Mouse (Mus musculus) gastrocnemius, adult 8-10 months (tissue): Measurements from ENCODE around the gene Arhgef26. TPM values are rescaled to one million over a fixed set of nuclear protein-coding genes. Genes with fewer than 3 reads are reported as not detected.
A peak's percentile ranks its signal among the peaks of the same experiment; 100 is the strongest.

Experiments used
- DNase-seq, 2 experiments: peaks; one replicate each; pipeline ENCODE4 v3.0.0; 2022; ENCODE audit warnings: low spot score in 2 of 2
- total RNA-seq, 4 experiments: library from RNA; stranded (reverse); gene quantifications; 2 replicates each; pipeline ENCODE4 v1.2.4; 2022

Gene Arhgef26
- total RNA-seq, 4 experiments from 2014 or later: 0.27 to 1.1 (median 0.65) TPM

DNA sequence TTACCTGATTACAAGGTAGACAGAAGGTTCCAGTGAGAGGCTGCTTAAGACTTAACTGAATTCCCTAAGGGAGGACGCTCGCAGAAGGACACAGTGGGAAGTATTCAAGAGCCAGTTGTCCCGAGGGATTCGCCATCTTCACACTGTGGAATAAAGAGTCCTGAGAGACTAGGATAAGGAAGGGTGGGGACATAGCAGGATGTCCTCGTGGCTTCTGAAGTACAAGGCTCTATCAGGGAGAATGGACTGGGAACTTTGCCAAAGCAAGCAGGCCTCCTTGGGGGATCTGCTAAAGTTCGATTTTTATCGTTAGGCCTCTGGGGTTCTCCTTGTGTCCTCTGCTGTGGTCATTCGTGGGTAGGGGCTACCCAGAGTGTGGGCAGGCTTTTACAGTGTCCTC lies 109.0 kb downstream of the Arhgef26 start:
- no peak for DNase-seq

DNA sequence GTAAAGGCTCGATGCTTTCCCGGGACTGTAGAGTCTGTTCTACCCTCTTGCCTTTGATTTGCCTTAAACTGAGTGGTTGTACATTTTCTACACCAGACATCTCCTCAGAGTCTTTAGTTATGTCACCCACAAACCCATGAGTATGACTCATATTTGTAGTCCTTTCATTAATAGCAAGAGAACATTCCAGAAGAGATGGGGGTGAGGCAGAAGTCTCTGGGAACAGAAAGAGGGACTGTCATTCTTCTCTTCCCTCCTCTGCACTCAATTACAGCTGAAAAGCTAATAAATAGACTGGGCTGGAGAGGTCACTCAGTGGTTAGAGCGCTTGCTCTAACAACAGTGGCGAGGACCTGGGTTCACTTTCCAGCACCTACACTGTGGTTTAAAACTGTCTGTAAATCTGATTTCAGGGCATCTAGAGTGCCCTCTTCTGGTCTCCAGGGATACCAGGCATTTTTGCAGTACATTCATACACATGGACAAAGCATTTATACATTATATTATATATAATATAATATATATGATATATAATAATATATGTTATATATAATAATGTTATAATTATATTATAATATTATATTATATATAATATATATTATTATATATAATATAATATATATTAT lies 111.8 kb downstream of the Arhgef26 start:
- DNase-seq: no peak

DNA sequence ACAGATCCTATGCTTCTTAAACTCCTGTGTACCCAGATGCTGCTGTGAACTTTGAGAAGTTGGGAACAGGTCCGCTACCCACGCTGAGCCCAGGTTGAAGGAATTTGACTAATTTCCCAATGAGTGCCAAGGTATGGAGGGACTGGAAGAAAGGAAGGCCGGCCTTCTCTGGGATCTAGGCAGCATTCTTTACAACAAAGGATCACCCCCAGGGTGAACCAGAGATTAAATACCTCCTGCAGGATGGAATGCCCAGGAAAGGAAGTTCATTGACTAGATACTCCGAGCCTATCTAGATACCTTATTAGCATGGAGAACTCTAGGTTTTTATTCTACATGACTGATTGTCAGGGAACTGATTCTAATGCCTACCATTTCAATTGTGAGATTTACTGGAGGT lies 114.8 kb downstream of the Arhgef26 start:
- no peak for DNase-seq

DNA sequence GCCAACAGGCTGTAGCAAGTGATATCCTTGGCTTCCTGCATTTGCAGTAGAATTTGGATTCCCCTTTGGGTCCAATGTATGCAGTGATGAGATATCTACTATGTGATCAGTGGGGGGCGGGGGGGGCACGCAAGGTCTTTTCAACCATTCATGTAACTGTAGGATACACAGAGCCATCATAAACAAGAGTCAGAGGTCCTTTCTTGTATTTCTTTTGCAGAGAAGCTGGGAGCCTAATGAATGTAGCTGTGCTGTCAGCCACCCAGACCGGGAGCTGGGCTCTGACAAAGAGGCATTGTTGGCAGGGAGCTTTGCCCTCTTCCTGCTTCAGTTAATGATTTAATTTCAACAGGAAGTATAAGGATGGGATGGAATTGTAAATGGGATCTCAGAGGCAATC lies 116.0 kb downstream of the Arhgef26 start:
- no peak for DNase-seq

DNA sequence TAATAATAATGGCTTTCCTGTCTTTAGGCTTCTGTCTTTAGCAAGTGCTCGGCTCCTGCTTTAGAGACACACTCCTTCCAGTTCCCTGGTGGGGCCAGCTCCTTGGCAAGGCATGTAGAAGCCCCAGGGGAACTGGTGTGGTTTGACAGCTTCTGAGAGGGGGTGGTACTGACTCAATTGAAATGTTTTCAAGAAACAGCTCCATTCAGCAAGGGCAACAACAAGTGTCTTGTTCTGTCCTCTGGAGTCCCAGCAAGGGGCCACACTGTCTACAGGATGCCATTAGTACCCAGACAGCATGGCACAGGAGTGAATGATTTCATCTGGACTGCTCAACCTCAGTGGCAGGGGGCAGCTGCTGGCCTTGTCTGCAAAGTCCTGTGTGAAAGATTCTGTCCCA lies 117.7 kb downstream of the Arhgef26 start:
- no peak for DNase-seq

DNA sequence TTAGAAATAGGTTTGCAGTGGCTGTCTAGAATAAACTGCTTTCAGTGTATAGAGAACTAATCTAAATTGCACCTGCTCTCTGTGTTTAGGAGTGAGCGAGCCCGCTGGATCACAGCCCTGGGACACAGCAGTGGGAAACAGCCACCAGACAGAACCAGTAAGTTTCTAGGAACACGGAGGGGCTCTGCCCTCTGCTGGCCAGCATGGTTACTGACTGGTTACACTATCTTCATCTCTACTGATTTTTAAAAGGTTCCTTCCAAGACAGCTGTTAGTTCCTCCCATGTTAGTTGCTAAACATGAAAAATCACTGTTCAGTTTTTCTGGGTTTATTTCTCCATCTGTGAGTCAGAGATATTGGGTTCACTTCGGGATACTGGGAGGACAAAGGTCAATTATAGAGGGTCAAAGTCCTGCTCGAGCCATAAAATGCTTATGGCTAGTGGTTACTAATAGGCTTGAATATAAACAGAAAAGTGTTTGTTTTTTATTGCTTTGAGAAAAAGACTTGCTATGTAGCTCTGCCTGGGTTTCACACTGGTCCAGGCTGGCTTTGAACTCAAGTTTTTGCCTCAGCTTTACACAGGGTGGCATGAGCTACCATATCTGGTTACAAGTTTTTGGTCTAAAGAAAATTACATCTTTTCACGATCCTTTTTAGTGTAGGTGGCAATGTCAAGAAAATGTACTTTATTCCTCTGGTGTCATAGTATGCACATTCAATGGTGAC lies 120.3 kb downstream of the Arhgef26 start:
- DNase-seq: peak; percentile 19 to 36

DNA sequence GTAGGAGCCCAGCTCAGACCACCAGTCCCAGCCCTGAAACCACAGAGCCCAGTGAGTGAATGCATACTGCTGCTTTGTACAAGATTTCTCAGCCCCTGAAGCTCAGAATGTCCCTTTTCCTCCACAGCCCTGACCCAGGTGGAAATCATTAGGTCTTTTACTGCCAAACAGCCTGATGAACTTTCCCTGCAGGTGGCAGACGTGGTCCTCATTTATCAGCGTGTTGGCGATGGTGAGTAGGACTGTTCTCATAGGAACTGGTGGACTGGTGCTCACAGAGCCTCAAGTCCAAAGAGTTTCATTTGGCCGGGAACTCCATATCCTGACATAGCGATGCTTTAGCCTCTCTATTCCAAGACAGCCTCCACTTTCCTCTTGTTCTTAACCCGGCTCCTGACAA lies 121.3 kb downstream of the Arhgef26 start:
- no peak for DNase-seq

DNA sequence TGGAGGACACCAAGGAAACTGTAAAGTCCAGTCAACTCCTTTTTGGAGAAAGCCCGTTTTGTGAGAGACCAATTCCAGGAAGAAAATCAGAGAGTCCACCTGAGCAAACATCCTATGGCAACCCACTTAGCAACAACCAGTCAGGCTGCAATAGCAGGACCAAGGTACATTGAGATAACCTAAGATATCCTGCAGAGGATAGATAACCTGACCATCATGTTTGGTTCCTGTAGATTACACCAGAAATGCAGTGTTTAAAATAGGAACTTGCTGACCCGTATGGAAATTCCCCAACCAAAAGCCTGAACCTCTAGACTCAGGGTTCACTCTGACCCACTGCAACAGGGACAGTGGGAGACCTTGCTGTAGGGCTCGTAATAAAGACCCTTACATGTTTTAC lies 126.1 kb downstream of the Arhgef26 start:
- no peak for DNase-seq

DNA sequence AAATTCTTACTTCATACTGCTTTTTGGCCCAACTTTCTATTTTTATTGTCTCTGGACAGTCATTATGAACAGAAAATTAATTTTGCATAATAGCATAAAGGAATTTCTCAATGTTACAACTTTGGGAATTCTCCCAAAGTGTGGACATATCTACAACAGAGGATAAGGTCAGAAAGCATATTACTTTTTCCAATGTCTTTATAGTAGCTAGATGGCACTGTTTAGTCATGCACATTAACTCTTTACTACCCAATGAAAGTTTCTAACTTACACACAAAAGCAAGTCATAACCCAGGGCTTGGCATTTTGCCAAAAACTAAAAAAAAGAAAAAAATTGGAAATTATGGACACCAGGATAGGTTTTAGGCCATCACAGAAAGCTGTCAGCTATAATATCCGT lies 132.0 kb downstream of the Arhgef26 start:
- no peak for DNase-seq

DNA sequence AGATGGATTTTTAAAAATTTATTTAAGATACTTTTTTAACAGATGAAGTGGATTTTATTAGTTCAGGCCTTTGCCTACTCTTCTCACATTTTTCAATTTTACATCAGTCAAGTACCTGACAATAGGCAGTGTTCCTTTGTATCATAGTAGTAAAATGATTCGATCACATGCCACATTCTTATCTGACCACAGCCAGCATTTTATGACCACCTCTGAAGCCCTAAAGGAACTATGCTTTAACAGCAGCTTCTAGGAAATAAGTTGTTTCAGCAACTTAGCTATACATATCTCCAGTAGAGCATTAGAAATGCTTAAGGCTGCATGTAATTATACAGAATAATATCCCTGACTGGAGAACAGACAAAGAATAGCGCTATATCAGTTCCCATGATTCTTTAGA lies 146.2 kb downstream of the Arhgef26 start:
- no peak for DNase-seq

DNA sequence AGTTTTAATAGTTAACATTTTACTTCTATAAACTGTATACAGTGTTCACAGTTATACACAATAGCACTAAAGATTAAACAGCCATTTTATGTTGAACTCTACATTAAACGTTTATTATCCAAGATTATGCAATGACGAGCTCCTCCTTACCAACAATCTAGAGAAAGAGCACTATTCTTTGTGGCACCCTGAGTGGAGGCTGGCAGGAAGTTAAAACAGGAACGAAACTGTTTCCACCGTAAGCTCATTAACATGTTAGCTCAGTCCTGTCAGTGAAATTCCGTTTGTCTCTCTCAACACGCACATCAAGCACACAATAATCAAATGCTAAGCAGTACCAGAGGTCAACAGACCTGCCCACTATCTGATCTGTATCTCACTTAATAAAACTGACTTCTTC lies 154.4 kb downstream of the Arhgef26 start:
- no peak for DNase-seq

DNA sequence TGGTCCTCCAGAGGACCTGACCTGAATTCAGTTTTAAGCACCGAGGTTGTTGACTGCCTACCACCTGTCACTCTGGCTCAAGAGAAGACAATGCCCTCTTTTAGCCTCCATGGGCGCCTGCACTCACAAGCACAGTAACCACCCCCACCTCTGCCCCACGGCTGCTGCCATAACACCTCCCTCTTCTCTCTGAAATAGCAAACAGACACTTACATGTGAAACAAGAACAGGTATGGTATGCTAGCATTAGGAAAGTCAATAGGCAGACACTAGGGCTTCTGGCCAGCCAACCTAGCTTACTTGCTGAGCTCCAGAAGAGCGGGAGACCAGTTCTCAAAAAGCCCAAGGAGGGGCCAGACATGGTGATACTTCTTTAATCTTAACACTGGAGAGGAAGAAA lies 161.2 kb downstream of the Arhgef26 start:
- DNase-seq: no peak

DNA sequence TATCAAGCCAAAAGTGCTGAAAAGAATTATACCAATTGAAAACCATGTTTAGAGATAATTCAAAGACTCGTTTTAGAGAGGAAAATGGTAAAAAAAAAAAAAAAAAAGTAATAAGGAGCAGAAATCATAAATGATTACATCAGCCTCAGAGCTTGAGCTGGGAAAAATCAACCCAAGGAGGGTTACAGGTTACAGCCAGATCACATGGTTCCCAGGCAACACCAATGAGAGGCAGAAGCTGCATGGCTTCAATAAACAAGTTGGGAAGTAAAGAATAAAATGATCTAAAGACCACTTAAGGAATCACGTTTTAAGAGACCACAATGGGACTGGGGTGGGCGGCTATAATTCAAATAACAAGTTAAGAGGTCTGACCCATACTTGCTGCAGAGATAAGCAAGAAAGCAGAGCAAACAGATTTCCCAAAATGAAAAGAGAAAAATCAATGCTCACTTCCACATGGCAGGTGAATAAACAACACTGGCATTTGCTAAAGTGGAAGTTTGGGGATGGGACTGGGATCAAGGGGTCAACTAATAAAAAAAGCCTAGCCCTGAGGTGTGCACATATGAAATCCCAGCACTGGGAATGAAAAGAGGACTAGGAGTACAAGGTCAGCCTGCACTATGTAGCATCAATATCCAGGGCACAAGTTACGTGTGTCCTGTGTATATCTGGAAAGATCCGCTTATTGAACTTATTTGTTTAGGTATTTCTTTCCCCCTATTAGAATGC lies 167.2 kb downstream of the Arhgef26 start:
- no peak for DNase-seq

DNA sequence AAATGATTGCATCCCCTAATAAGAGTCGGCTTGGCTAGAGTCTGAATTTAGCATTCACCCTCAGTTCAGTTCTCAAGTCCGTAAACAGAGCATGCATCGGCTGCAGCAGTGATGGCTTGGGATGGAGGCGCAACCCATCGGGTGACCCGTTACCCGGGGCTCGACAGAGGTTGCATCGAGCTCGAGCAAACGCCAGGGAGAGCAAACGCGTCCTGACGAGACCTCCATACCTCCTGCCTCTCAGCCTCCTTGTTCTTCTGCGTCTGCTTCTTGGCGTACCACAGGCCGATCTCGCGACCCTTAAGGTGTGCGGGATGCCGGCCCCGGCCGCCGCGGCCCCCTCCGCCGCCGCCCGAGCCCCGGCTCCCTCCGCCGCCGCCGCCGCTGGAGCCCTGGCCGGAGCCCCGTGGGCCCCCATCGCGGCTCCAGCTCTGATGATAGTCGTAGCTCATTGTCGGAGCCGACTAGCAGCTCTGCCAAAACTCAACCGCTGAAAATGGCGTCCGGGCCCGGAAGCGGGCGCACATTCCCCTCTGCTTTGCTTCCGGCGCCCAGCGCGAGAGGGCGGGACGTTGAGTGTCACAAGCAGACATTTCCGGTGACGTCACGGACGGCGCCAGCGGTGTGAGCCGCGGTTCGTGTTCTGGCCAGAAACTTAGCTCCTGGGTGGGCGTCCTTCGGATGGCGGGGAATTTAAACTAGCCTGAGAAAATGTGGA lies 168.5 kb downstream of the Arhgef26 start, which contains the start of gene Dhx36:
Gene Dhx36 (minus strand): TSS at position 517 of the 718 bp plus-strand sequence.
- DNase-seq: peak; percentile 86 to 94

DNA sequence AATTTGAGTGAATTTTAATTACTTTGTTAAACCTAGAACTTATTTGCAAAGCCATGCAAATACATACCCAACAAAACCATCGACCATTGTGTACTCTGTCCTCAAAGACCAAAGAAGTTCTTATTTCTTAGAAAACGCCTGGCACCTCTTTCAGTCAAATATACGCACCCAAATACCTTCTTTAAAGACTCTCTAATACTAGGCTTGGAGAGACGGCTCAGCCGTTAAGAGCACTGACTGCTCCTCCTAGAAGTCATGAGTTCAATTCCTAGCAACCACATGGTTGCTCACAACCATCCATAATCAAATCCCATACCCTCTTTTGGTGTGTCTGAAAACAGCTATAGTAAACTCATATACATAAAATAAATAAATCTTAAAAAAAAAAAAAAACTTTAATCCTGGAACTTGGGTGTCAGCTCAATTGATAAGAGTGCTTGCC lies 169.1 kb downstream of the Arhgef26 start:
- DNase-seq: no peak

Other genes starting within 250 kb of the Arhgef26 start
- 10 to 100 TPM; 13.8 to 15.8 (median 14.6) TPM for gene Dhx36, start 168.7 kb downstream of the Arhgef26 start, total RNA-seq